Mouse (Mus musculus): ENCODE measurements around the gene Defb35.
"Not testable (repeated sequence)": the region's sequence is repeated elsewhere in the genome, so short reads cannot be mapped to it uniquely, and the experiment has no call there.

The Defb35 gene

GRCm38 (mm10) chr8:21938052-21938451 lies at the start of gene Defb35:
TSS of gene Defb35 (plus strand) at chr8:21938352.
- not testable (repeated sequence) for DNase-seq (ENCODE audit: extremely low read depth, insufficient read length, low spot score)

GRCm38 (mm10) chr8:21906290-21906689 lies 31.9 kb upstream of the Defb35 start, which contains the start of gene Defb11:
TSS of gene Defb11 (minus strand) at chr8:21906412.
- not testable (repeated sequence) for DNase-seq (ENCODE audit: extremely low read depth, insufficient read length, low spot score)

- DNase-seq (ENCODE audit: extremely low read depth, insufficient read length, low spot score) = no peak
Observed at GRCm38 (mm10) chr8:21911931-21912330, 26.2 kb upstream of the Defb35 start.

- DNase-seq (ENCODE audit: extremely low read depth, insufficient read length, low spot score) = no peak
Observed at GRCm38 (mm10) chr8:21912554-21912953, 25.6 kb upstream of the Defb35 start.

GRCm38 (mm10) chr8:21915625-21916024 lies 22.5 kb upstream of the Defb35 start:
- no peak for DNase-seq (ENCODE audit: extremely low read depth, insufficient read length, low spot score)

GRCm38 (mm10) chr8:21930754-21931153 lies 7.4 kb upstream of the Defb35 start:
- DNase-seq (ENCODE audit: extremely low read depth, insufficient read length, low spot score) = not testable (repeated sequence)

GRCm38 (mm10) chr8:21932610-21933009 lies 5.5 kb upstream of the Defb35 start, which contains the start of gene Defb15:
TSS of gene Defb15 (minus strand) at chr8:21932710.
- DNase-seq (ENCODE audit: extremely low read depth, insufficient read length, low spot score) = no peak

GRCm38 (mm10) chr8:21946462-21946861 lies 8.3 kb downstream of the Defb35 start, which contains the start of gene Defb13:
TSS of gene Defb13 (plus strand) at chr8:21946762.
- no peak for DNase-seq (ENCODE audit: extremely low read depth, insufficient read length, low spot score)

GRCm38 (mm10) chr8:21947311-21948017 lies 9.3 kb downstream of the Defb35 start:
- no peak for DNase-seq (ENCODE audit: extremely low read depth, insufficient read length, low spot score)

GRCm38 (mm10) chr8:21955321-21955720 lies 17.2 kb downstream of the Defb35 start:
- DNase-seq (ENCODE audit: extremely low read depth, insufficient read length, low spot score) = peak; percentile 11

- DNase-seq (ENCODE audit: extremely low read depth, insufficient read length, low spot score) = no peak
Observed at GRCm38 (mm10) chr8:21956336-21956735, 18.2 kb downstream of the Defb35 start.

GRCm38 (mm10) chr8:21958414-21958813 lies 20.3 kb downstream of the Defb35 start, which contains the start of gene Fam90a1a:
TSS of gene Fam90a1a (plus strand) at chr8:21958714.
- DNase-seq (ENCODE audit: extremely low read depth, insufficient read length, low spot score) = no peak

- no peak for DNase-seq (ENCODE audit: extremely low read depth, insufficient read length, low spot score)
Observed at GRCm38 (mm10) chr8:21966646-21967045, 28.5 kb downstream of the Defb35 start.

GRCm38 (mm10) chr8:21969475-21969874 lies 31.3 kb downstream of the Defb35 start, which contains the start of gene Ccdc70:
TSS of gene Ccdc70 (plus strand) at chr8:21969775.
- no peak for DNase-seq (ENCODE audit: extremely low read depth, insufficient read length, low spot score)

- no peak for DNase-seq (ENCODE audit: extremely low read depth, insufficient read length, low spot score)
Observed at GRCm38 (mm10) chr8:21978193-21978592, 40.0 kb downstream of the Defb35 start.

GRCm38 (mm10) chr8:21981664-21982337 lies 43.6 kb downstream of the Defb35 start:
- DNase-seq (ENCODE audit: extremely low read depth, insufficient read length, low spot score) = no peak

Measured in 3134 (cell line).